Mouse (Mus musculus) retina, adult 2 months (tissue): Measurements from ENCODE around the gene Rngtt.

ENCODE experiments used
- DNase-seq: peaks from one replicate; pipeline ENCODE4 v3.0.0-alpha.2; 2012; ENCODE audit warnings: low read depth, low spot score

The Rngtt gene

GRCm38 (mm10) chr4:33514108-33515000 is 204.2 kb downstream of the Rngtt start:
- DNase-seq = no peak

- DNase-seq = no peak
Measured at GRCm38 (mm10) chr4:33520196-33520595, 210.1 kb downstream of the Rngtt start.

GRCm38 (mm10) chr4:33520938-33521337 is 210.8 kb downstream of the Rngtt start:
- no peak for DNase-seq

- no peak for DNase-seq
Measured at GRCm38 (mm10) chr4:33523774-33524173, 213.7 kb downstream of the Rngtt start.

DNA sequence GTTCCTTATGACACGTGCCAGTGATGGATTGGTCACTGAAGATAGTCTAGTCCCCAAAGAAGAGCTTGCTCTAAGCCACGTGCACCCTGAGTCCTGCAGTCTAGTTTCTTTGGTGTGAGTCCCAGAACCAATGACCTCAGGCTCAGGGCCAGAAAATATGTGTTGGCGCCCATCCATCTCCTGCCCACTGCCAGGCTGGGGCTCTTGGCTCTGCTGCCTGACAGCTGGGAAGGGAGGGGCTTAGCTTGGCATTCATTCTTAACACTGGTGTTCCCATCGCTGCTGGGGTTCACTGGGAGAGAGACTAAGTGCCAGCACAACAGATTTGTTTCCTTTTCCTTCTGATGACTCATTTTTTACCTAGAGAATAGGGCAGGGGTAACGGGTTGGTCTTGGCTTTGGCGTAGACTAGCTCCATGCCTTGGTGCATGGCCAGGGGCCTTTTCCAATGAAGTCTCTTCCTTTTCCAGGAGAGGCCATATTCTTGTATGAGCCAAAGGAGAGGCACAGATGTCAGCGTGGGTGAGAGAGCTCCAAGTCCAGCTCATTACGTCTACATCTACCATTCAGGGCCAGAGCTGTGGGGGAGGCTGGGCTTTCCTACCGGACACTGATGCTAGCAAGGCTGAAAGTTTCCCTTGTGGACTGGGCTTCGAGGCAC is 214.5 kb downstream of the Rngtt start:
- DNase-seq = no peak

DNA sequence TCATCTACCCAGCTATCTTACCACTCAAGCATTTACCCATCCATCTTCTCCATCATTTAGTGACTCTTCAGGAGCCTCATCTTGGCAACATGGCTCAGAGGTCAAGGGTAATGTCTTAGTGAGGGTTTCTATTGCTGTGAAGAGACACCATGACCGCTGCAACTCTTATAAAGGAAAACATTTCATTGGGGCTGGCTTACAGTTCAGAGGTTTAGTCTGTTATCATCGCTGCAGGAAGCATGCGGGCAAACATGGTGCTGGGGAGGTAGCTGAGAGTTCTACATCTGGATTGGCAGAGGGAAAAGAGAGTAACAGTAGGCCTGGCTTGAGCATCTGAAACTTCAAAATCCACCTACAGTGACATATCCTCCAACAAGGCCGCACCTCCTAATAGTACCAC is 215.2 kb downstream of the Rngtt start:
- DNase-seq = no peak

DNA sequence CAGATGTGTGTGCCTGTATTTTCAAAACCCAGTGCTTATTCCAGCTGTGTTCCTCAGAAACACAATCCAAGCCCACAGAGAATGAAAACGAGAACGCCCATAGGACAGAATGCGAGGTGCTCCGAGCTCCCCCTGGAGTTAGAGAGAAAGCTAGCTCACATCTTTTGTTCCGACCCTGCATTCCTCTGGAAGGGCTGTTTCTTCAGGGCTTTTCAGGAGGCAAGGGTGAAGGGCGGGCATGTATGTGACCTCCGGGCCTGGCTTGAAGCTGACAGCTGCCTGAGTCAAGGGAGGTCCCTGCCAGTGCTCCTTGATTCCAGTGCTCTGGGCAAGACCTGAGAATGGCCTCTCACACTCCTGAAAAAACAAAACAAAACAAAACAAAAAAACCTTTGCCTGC is 216.0 kb downstream of the Rngtt start:
- no peak for DNase-seq

GRCm38 (mm10) chr4:33526675-33527074 is 216.6 kb downstream of the Rngtt start:
- DNase-seq = no peak

GRCm38 (mm10) chr4:33532596-33532995 is 222.5 kb downstream of the Rngtt start:
- no peak for DNase-seq

GRCm38 (mm10) chr4:33544755-33545576 is 234.9 kb downstream of the Rngtt start:
- no peak for DNase-seq

DNA sequence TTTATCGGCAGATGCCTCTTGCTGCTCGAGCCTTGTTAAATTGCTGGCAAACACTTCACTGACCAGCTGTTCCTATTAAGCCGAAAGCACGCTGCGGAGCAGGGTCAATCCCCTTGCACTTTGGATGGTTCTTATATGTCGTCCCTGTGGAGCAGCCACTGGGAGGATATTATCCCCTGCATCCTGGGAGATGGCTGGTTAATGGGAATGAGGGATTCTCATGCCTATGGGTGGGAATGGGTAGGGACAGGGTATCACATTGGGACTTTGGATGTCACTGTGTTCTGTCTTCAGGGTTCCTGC is 235.4 kb downstream of the Rngtt start:
- DNase-seq = no peak

GRCm38 (mm10) chr4:33546278-33546677 is 236.2 kb downstream of the Rngtt start:
- no peak for DNase-seq

DNA sequence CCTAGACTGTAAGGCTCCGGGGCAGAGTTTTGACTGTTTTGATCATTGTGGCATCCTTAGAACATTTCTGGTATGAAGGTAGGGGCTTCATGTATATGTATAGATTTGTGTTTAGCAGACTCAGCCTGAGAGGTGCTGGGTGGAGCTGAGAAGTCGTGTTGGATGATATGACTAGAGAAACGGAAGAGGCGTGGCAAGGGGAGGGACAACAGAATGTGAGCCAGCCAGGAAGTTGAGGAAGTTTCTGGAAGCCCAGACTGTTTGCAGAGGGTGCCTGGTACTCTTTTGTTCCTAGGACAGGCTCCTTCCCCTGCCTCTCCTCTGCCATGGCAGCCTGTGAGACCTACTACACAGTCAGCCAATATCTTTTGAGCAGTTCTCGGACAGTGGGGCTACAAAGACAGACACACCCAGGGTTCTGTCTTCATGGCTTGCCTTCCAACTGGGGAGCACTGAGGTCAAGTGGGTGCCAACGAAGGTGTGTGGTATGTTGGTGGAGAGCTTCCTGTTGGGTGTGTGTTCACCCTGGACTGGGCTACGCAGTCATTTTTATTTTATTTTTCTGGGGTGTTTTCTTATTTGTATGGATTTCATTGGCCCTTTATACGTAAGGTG is 237.3 kb downstream of the Rngtt start:
- no peak for DNase-seq

DNA sequence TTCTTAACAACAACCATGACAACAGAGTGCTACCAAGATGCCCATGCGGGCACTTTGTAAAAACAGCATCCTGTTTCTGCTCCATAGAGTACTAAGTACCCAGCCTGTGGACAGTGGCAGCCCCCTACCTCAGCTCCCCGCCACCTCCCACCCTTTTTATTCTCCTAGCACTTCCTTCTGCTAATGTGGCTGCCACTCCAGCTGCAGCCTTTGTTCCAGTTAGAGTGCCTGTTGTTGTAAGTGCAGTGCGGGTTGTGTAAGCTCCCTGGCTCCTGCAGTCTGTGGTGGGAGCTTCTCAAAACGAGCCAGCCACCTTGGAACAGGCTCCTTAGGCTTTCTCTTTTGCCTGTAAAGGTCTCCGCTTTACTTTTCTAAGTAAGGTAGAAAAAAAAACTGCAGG is 239.5 kb downstream of the Rngtt start:
- DNase-seq = no peak
